8 mouse cellular contexts compared by ENCODE assay signal in the genomic region with DNA sequence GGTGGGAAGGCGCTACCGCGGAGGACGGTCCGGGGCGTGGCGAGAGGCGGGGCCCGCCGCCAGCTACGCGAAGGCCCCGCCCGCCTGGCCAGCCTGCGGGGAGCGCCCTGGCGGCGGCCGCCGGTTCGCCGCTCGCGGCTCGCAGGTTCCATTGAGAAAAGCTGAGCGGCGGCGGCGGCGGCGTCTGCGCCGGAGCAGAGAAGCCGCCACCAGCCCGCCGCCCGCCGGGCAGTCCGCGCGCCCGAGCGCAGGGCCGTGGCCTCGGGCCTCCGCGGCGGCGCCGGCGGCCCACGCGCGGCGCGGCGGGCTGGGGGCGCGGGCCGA. TPM values are rescaled to one million over a fixed set of nuclear protein-coding genes. Genes with fewer than 3 reads are reported as not detected.
DNase-seq lines count a peak whose midpoint lies in the region; ATAC-seq and TF ChIP-seq lines count a peak whose summit lies in the region.

Gene Zfpm1, plus strand, starts transcription at position 107 of the 324 bp plus-strand sequence.

- peaks cover 51% of the 10 kb centered on the region for H3K4me1 ChIP-seq in heart, embryonic 13.5 days
- peaks cover 34% of the 10 kb centered on the region for H3K4me1 ChIP-seq in small intestine, adult 2 months (ENCODE audit: control insufficient read depth, insufficient read depth, insufficient read length, low read length)

- peak; percentile 41; the same call in 1 of the 2 replicates for TF ChIP-seq POLR2A in small intestine, adult 2 months (IDR thresholded peaks at IDR 0.05; ENCODE audit: low read depth, low read length)

- H3K27ac ChIP-seq in heart, embryonic 13.5 days (replicated peaks) = peak within 1 kb of the TSS; percentile 88
- peak within 1 kb of the TSS; percentile 70 for H3K27ac ChIP-seq in small intestine, adult 2 months (ENCODE audit: insufficient read depth, low read depth, low read length)

- peak within 1 kb of the TSS; percentile 98 for H3K9ac ChIP-seq in heart, embryonic 13.5 days

- intact Hi-C loops in left cerebral cortex, postnatal 36 days (cut with DNase I) = no loop called here
- intact Hi-C loops in gastrocnemius, postnatal 14 days (cut with DNase I; ENCODE audit: low total_unique reads) = no loop called here

- 0% methylated on average over 50 of the region's 60 CpGs for WGBS in heart, embryonic 13.5 days
- 8% methylated on average over 59 of the region's 60 CpGs for WGBS in small intestine, adult 2 months

- no peaks in the 10 kb centered on the region for H3K9me3 ChIP-seq in heart, embryonic 13.5 days

- peaks cover 1% of the 10 kb centered on the region for H3K36me3 ChIP-seq in heart, embryonic 13.5 days
- H3K36me3 ChIP-seq in small intestine, adult 2 months (ENCODE audit: control insufficient read depth, insufficient read depth, low read length) = no peaks in the 10 kb centered on the region

- H3K4me3 ChIP-seq in heart, embryonic 13.5 days = peak within 1 kb of the TSS; percentile 97
- peak within 1 kb of the TSS; percentile 85 for H3K4me3 ChIP-seq in small intestine, adult 2 months (ENCODE audit: low read depth, low read length)

- H3K4me2 ChIP-seq in heart, embryonic 13.5 days = peak within 1 kb of the TSS; percentile 90

- DNase-seq in layer of hippocampus, adult 18-20 months (ENCODE audit: low spot score in 2 of 2) = no peak
- DNase-seq in layer of hippocampus, adult 9-11 months = no peak
- no peak for DNase-seq in adrenal gland, postnatal 36 days
- DNase-seq in left cerebral cortex, postnatal 36 days (ENCODE audit: low spot score in 2 of 2) = no peak
- DNase-seq in frontal cortex, postnatal 10 days (ENCODE audit: low spot score in 2 of 2) = no peak
- no peak for DNase-seq in gastrocnemius, postnatal 14 days

- no peak for ATAC-seq in heart, embryonic 13.5 days (ENCODE audit: extremely low read depth, insufficient number of reproducible peaks, low FRiP score, low TSS enrichment)

- no peaks in the 10 kb centered on the region for H3K27me3 ChIP-seq in heart, embryonic 13.5 days (replicated peaks)
- no peaks in the 10 kb centered on the region for H3K27me3 ChIP-seq in small intestine, adult 2 months (ENCODE audit: control insufficient read depth, insufficient read depth, low read length)

- TF ChIP-seq CTCF in small intestine, adult 2 months (IDR thresholded peaks at IDR 0.05; ENCODE audit: extremely low read depth, insufficient read length, insufficient replicate concordance, low read depth, low read length) = no peak

RNA-seq across cellular contexts. Expression of gene Zfpm1, which starts in this region (rescaled TPM):
- total RNA-seq in layer of hippocampus, adult 18-20 months (2021) = 10 to 100 TPM; 43.7 to 52.2 TPM
- total RNA-seq in adrenal gland, postnatal 36 days (2021) = 10 to 100 TPM; 14.0 to 15.5 TPM
- polyA plus RNA-seq in heart, embryonic 13.5 days (2015; fragmentation: Nextera tagmentation; extraction: Ambion mirVana) = 3.8 TPM in 2 replicates
- total RNA-seq in left cerebral cortex, postnatal 36 days (2021) = 10 to 100 TPM; 33.9 to 35.3 TPM
- polyA plus RNA-seq in small intestine, adult 2 months (2012; rRNA removed) = 153 and 187 TPM in 2 replicates
- total RNA-seq in gastrocnemius, postnatal 14 days (2021) = 1 to 10 TPM; 8.4 to 8.6 TPM

Comparison
In these comparisons a context has a peak if more than half of its experiments do, and no peak if none do; other contexts are left out.
1. RNA of gene Zfpm1 (polyA plus RNA-seq): 153 to 187 TPM in small intestine, adult 2 months; 3.8 TPM in heart, embryonic 13.5 days; every median in the first group is over 10 times any median in the second.